Mouse (Mus musculus) stomach, postnatal 0 days (tissue): Measurements from ENCODE around the gene Ier5.

Experiments
- CTCF ChIP-seq: IDR thresholded peaks from 2 replicates; pipeline ENCODE4 v1.5.1; 2016; ENCODE audit warnings: antibody characterized with exemption, low read depth, mild to moderate bottlenecking, moderate library complexity
- EP300 ChIP-seq: optimal IDR thresholded peaks from 2 replicates; pipeline ENCODE3; 2016; ENCODE audit warnings: antibody characterized with exemption

- TF ChIP-seq CTCF: no peak
- TF ChIP-seq EP300: no peak
Observed at GRCm38 (mm10) chr1:155090327-155090726, 9.1 kb downstream of the Ier5 start.
